Comparison of ENCODE assay signal across 26 mouse cellular contexts in the genomic region with DNA sequence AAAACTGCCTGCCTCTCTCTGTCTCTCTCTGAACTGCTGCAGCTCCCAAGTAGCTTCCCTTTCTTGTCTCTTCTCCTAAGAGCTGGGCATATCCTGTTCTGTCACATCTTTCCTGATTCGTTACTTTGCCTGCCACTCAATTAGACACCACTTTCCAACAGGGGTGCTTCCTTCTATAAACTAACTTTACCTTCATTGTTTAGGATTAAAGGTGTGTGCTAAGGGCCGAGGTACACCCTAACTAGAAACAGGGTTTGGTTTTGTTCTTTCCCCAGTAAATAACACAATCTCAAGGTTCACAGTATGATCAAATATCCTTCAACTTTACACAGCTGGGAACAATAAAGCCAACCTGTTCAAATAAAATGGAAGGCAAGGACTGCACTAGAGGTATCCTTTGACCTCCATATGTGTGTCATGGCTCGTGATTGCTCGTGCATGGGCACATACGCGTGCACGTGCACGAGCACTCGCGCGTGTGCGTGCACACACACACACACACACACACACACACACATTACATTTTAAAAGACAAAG. TPM values are rescaled to one million over a fixed set of nuclear protein-coding genes. Genes with fewer than 3 reads are reported as not detected.
DNase-seq lines count a peak whose midpoint lies in the region; ATAC-seq and TF ChIP-seq lines count a peak whose summit lies in the region.
"Had no signal": no experiment of that assay in that cellular context is flagged by ENCODE, and none has a peak within 500 bp of the region (broad histone marks: within the 10 kb centered on the region; RNA-seq: fewer than 3 reads in every experiment).

No protein-coding gene starts in this region.

- TF ChIP-seq EP300 in stomach, postnatal 0 days (optimal IDR thresholded peaks at IDR 0.05) = no peak

- ATAC-seq in stomach, postnatal 0 days (ENCODE audit: low FRiP score, low TSS enrichment) = peak; percentile 85
- no peak for ATAC-seq in hindbrain, embryonic 14.5 days (ENCODE audit: low FRiP score)
- ATAC-seq: forebrain, embryonic 16.5 days; hindbrain, embryonic 16.5 days; inflammation-experienced regulatory T-cells, adult 6 months had no signal

- TF ChIP-seq CTCF in gastrocnemius, adult 2 months (IDR thresholded peaks at IDR 0.05) = no peak
- TF ChIP-seq CTCF in stomach, postnatal 0 days (IDR thresholded peaks at IDR 0.05; ENCODE audit: low read depth) = no peak

- H3K4me2 ChIP-seq in stomach, postnatal 0 days (replicated peaks; ENCODE audit: low read depth) = no peak overlapping the region
- H3K4me2 ChIP-seq in hindbrain, embryonic 14.5 days (replicated peaks) = no peak overlapping the region
- H3K4me2 ChIP-seq: embryonic facial prominence, embryonic 13.5 days; forebrain, embryonic 12.5 days; heart, embryonic 13.5 days had no signal

- H3K9ac ChIP-seq in stomach, postnatal 0 days (ENCODE audit: low read length) = no peak overlapping the region
- H3K9ac ChIP-seq in hindbrain, embryonic 14.5 days = no peak overlapping the region
- H3K9ac ChIP-seq: embryonic facial prominence, embryonic 13.5 days; forebrain, embryonic 12.5 days; heart, embryonic 13.5 days had no signal

- H3K27ac ChIP-seq in gastrocnemius, adult 2 months = no peak overlapping the region
- no peak overlapping the region for H3K27ac ChIP-seq in stomach, postnatal 0 days (replicated peaks)
- no peak overlapping the region for H3K27ac ChIP-seq in hindbrain, embryonic 14.5 days
- H3K27ac ChIP-seq: embryonic facial prominence, embryonic 13.5 days; forebrain, embryonic 12.5 days; heart, embryonic 13.5 days had no signal

- intact Hi-C loops in gastrocnemius, adult 2 months (cut with DNase I) = no loop called here

- WGBS in large intestine, adult 2 months = 40% methylated on average over 12 of the region's 12 CpGs
- WGBS in stomach, postnatal 0 days = 76% methylated on average over 12 of the region's 12 CpGs
- 93% methylated on average over 12 of the region's 12 CpGs for WGBS in hindbrain, embryonic 14.5 days

- H3K27me3 ChIP-seq in stomach, postnatal 0 days (ENCODE audit: control insufficient read depth, insufficient read depth, low read length) = no peaks in the 10 kb centered on the region
- no peaks in the 10 kb centered on the region for H3K27me3 ChIP-seq in hindbrain, embryonic 14.5 days (ENCODE audit: control insufficient read depth, insufficient read depth, low read length)

- H3K4me1 ChIP-seq in stomach, postnatal 0 days (replicated peaks; ENCODE audit: control insufficient read depth, insufficient read depth) = no peaks in the 10 kb centered on the region
- H3K4me1 ChIP-seq in hindbrain, embryonic 14.5 days (replicated peaks; ENCODE audit: control insufficient read depth, insufficient read depth, low read length) = peaks cover 3% of the 10 kb centered on the region

- peak; percentile 1 for DNase-seq in gastrocnemius, adult 2 months
- DNase-seq in gastrocnemius, postnatal 4 days (ENCODE audit: low spot score in 2 of 2) = no peak
- DNase-seq in R1 (ENCODE audit: low read depth, low spot score) = peak; percentile 34
- DNase-seq in large intestine, adult 2 months (ENCODE audit: low read depth, low spot score) = peak; percentile 88
- DNase-seq in stomach, postnatal 0 days (ENCODE audit: low spot score) = peak; percentile 38
- no peak for DNase-seq in spleen, adult 12 weeks (ENCODE audit: low spot score)
- DNase-seq in hindbrain, embryonic 14.5 days (ENCODE audit: low spot score) = no peak
- no peak for DNase-seq in T-cell, adult 2 months (ENCODE audit: low spot score)
- DNase-seq: adrenal gland, adult 2 months; adrenal gland, postnatal 25 days; cerebellum, adult 9-10 months; gastrocnemius, postnatal 14 days; heart, postnatal 36 days had no signal

- no peaks in the 10 kb centered on the region for H3K36me3 ChIP-seq in stomach, postnatal 0 days (ENCODE audit: control insufficient read depth, insufficient read depth, low read length)
- no peaks in the 10 kb centered on the region for H3K36me3 ChIP-seq in hindbrain, embryonic 14.5 days (replicated peaks; ENCODE audit: control insufficient read depth, insufficient read depth)
- H3K36me3 ChIP-seq: embryonic facial prominence, embryonic 13.5 days; forebrain, embryonic 12.5 days; G1E; heart, embryonic 13.5 days had no signal

- H3K4me3 ChIP-seq in gastrocnemius, adult 2 months = no peak overlapping the region
- H3K4me3 ChIP-seq in stomach, postnatal 0 days (ENCODE audit: low read depth, low read length) = no peak overlapping the region
- no peak overlapping the region for H3K4me3 ChIP-seq in hindbrain, embryonic 14.5 days (replicated peaks; ENCODE audit: low read length)
- H3K4me3 ChIP-seq: embryonic facial prominence, embryonic 13.5 days; forebrain, embryonic 12.5 days; heart, embryonic 13.5 days had no signal

- H3K9me3 ChIP-seq in stomach, postnatal 0 days (ENCODE audit: control insufficient read depth, low read length) = no peaks in the 10 kb centered on the region
- no peaks in the 10 kb centered on the region for H3K9me3 ChIP-seq in hindbrain, embryonic 14.5 days (ENCODE audit: control insufficient read depth, low read length)
- H3K9me3 ChIP-seq: embryonic facial prominence, embryonic 13.5 days; forebrain, embryonic 12.5 days; G1E; heart, embryonic 13.5 days had no signal

RNA-seq across cellular contexts. Expression of a gene that starts 4.9 kb away (rescaled TPM):
- 10 to 100 TPM; 19.4 to 34.7 TPM for total RNA-seq in gastrocnemius, adult 2 months (2021)
- 10 to 100 TPM; 55.8 to 95.9 TPM for total RNA-seq in gastrocnemius, postnatal 4 days (2021)
- polyA plus RNA-seq in large intestine, adult 2 months (2012; rRNA removed) = 2.4 and 2.9 TPM in 2 replicates
- 3.3 and 3.4 TPM in 2 replicates for polyA plus RNA-seq in stomach, postnatal 0 days (2015; fragmentation: Nextera tagmentation; extraction: Ambion mirVana)
- polyA plus RNA-seq in hindbrain, embryonic 14.5 days (2014; fragmentation: Nextera tagmentation; extraction: Ambion mirVana) = 53.5 and 57.2 TPM in 2 replicates
- total RNA-seq: granulocyte monocyte progenitor cell, adult 5-6 weeks had no signal
- polyA plus RNA-seq: G1E had no signal

RNA-seq across cellular contexts. Expression of a gene that starts 8.2 kb away (rescaled TPM):
- 10 to 100 TPM; 17.6 to 18.9 TPM for total RNA-seq in gastrocnemius, adult 2 months (2021)
- total RNA-seq in gastrocnemius, postnatal 4 days (2021) = 10 to 100 TPM; 12.8 to 13.2 TPM
- polyA plus RNA-seq in large intestine, adult 2 months (2012; rRNA removed) = 4.0 and 6.0 TPM in 2 replicates
- 3.0 and 3.4 TPM in 2 replicates for polyA plus RNA-seq in stomach, postnatal 0 days (2015; fragmentation: Nextera tagmentation; extraction: Ambion mirVana)
- polyA plus RNA-seq in hindbrain, embryonic 14.5 days (2014; fragmentation: Nextera tagmentation; extraction: Ambion mirVana) = 0.27 TPM in 1 of 2 replicates, not detected in the other
- total RNA-seq: G1E had no signal
- polyA plus RNA-seq: G1E had no signal

RNA-seq across cellular contexts. Expression of a gene that starts 46.3 kb away (rescaled TPM):
- 100 to 1,000 TPM; 123 to 129 TPM for total RNA-seq in gastrocnemius, adult 2 months (2021)
- total RNA-seq in gastrocnemius, postnatal 4 days (2021) = 100 to 1,000 TPM; 140 to 145 TPM
- 19.2 and 32.9 TPM in 2 replicates for polyA plus RNA-seq in large intestine, adult 2 months (2012; rRNA removed)
- polyA plus RNA-seq in stomach, postnatal 0 days (2015; fragmentation: Nextera tagmentation; extraction: Ambion mirVana) = 21.7 and 22.8 TPM in 2 replicates
- polyA plus RNA-seq in hindbrain, embryonic 14.5 days (2014; fragmentation: Nextera tagmentation; extraction: Ambion mirVana) = 24.0 and 24.7 TPM in 2 replicates

RNA-seq across cellular contexts. Expression of a gene that starts 49.0 kb away (rescaled TPM):
- not detected for total RNA-seq in gastrocnemius, adult 2 months (2021)
- total RNA-seq in gastrocnemius, postnatal 4 days (2021) = not detected
- not detected in 2 replicates for polyA plus RNA-seq in large intestine, adult 2 months (2012; rRNA removed)
- not detected in 2 replicates for polyA plus RNA-seq in stomach, postnatal 0 days (2015; fragmentation: Nextera tagmentation; extraction: Ambion mirVana)
- polyA plus RNA-seq in hindbrain, embryonic 14.5 days (2014; fragmentation: Nextera tagmentation; extraction: Ambion mirVana) = not detected in 2 replicates
- total RNA-seq: adrenal gland, adult 2 months; adrenal gland, postnatal 25 days; G1E; gastrocnemius, postnatal 14 days; granulocyte monocyte progenitor cell, adult 5-6 weeks; heart, adult 8-10 months; heart, postnatal 36 days had no signal
- polyA plus RNA-seq: adrenal gland, adult 2 months; cortical plate, adult 2 months; embryonic facial prominence, embryonic 13.5 days; forebrain, embryonic 12.5 days; forebrain, embryonic 16.5 days; frontal cortex, adult 2 months; G1E; heart, embryonic 13.5 days; heart, postnatal 0 days; hindbrain, embryonic 11.5 days; hindbrain, embryonic 16.5 days; inflammation-experienced regulatory T-cells, adult 6 months had no signal

RNA-seq across cellular contexts. Expression of a gene that starts 55.2 kb away (rescaled TPM):
- total RNA-seq in gastrocnemius, adult 2 months (2021) = 1 to 10 TPM; 1.2 TPM
- total RNA-seq in gastrocnemius, postnatal 4 days (2021) = 1 to 10 TPM; 1.7 to 2.5 TPM
- polyA plus RNA-seq in large intestine, adult 2 months (2012; rRNA removed) = 1.8 and 2.1 TPM in 2 replicates
- 2.8 and 3.4 TPM in 2 replicates for polyA plus RNA-seq in stomach, postnatal 0 days (2015; fragmentation: Nextera tagmentation; extraction: Ambion mirVana)
- 24.3 and 24.6 TPM in 2 replicates for polyA plus RNA-seq in hindbrain, embryonic 14.5 days (2014; fragmentation: Nextera tagmentation; extraction: Ambion mirVana)
- total RNA-seq: granulocyte monocyte progenitor cell, adult 5-6 weeks had no signal

Comparison
In these comparisons a context has a peak if more than half of its experiments do, and no peak if none do; other contexts are left out.
1. DNase-seq: peak in gastrocnemius, adult 2 months (single experiment), R1 (single experiment), large intestine, adult 2 months (single experiment) and stomach, postnatal 0 days (single experiment); none in gastrocnemius, postnatal 4 days (0 of 2), spleen, adult 12 weeks (single experiment), hindbrain, embryonic 14.5 days (single experiment) and T-cell, adult 2 months (single experiment).
2. RNA of a gene that starts 4.9 kb away (polyA plus RNA-seq): 53.5 to 57.2 TPM in hindbrain, embryonic 14.5 days; 3.3 to 3.4 TPM in stomach, postnatal 0 days and 2.4 to 2.9 TPM in large intestine, adult 2 months; every median in the first group is over 10 times any median in the second.